Mouse (Mus musculus): ENCODE data around the gene Uts2. TPM values are rescaled to one million over a fixed set of nuclear protein-coding genes. Genes with fewer than 3 reads are reported as not detected.

The Uts2 gene
- not detected in 2 replicates for total RNA-seq (2023)

GRCm38 (mm10) chr4:150996797-150997196 is at the start of gene Uts2:
Gene Uts2, plus strand, starts transcription at chr4:150997097.

GRCm38 (mm10) chr4:151044037-151044943 is 47.4 kb downstream of the Uts2 start, which contains the start of gene Per3:
Gene Per3, minus strand, starts transcription at chr4:151044665.

Other genes with a start within 250 kb of the Uts2 start
- 7.7 and 7.8 TPM in 2 replicates for gene Errfi1, start 143.2 kb upstream of the Uts2 start, total RNA-seq (2023)
- gene Park7, start 82.7 kb upstream of the Uts2 start, total RNA-seq (2023), result 51.6 and 59.9 TPM in 2 replicates
- not detected in 2 replicates for gene Tnfrsf9, start 82.5 kb upstream of the Uts2 start, total RNA-seq (2023)
- 1.4 and 2.5 TPM in 2 replicates for gene Per3, start 47.6 kb downstream of the Uts2 start, total RNA-seq (2023)
- gene Vamp3, start 60.9 kb downstream of the Uts2 start, total RNA-seq (2023), result 159 and 164 TPM in 2 replicates
- not detected in 2 replicates for gene Gm13090, start 92.5 kb downstream of the Uts2 start, total RNA-seq (2023)

All from neutrophil, adult 65 days (primary cell).